ENCODE assay signal across 30 mouse cellular contexts in genomic region chr16:88886870-88887269, GRCm38 (mm10). TPM values are rescaled to one million over a fixed set of nuclear protein-coding genes. Genes with fewer than 3 reads are reported as not detected.
"Had no signal": no experiment of that assay in that cellular context is flagged by ENCODE, and none has a peak within 500 bp of the region (broad histone marks: within the 10 kb centered on the region; RNA-seq: fewer than 3 reads in every experiment).

No protein-coding gene starts in this region.

- H3K4me3 ChIP-seq: kidney, embryonic 15.5 days; limb, embryonic 12.5 days; limb, embryonic 15.5 days; lung, embryonic 15.5 days; megakaryocyte, embryonic 14.5 days; midbrain, embryonic 10.5 days; midbrain, embryonic 13.5 days; myocyte; neural tube, embryonic 13.5 days had no signal

- DNase-seq: kidney, postnatal 10 days; kidney, postnatal 36 days; left cerebral cortex, postnatal 4 days; liver, postnatal 0 days; lung, postnatal 10 days; lung, postnatal 36 days; right cerebral cortex, adult 18-20 months; right cerebral cortex, postnatal 14 days; right cerebral cortex, postnatal 4 days; thymus, adult 2 months; thymus, postnatal 14 days; thymus, postnatal 4 days had no signal

- ATAC-seq: liver, postnatal 0 days; midbrain, embryonic 13.5 days; midbrain, embryonic 16.5 days had no signal

- H3K27me3 ChIP-seq: kidney, embryonic 15.5 days; limb, embryonic 12.5 days; limb, embryonic 15.5 days; lung, embryonic 15.5 days; megakaryocyte, embryonic 14.5 days; midbrain, embryonic 13.5 days; neural tube, embryonic 13.5 days had no signal

- H3K4me1 ChIP-seq: kidney, embryonic 15.5 days; limb, embryonic 12.5 days; limb, embryonic 15.5 days; lung, embryonic 15.5 days; megakaryocyte, embryonic 14.5 days; midbrain, embryonic 10.5 days; midbrain, embryonic 13.5 days; neural tube, embryonic 13.5 days had no signal

- H3K9ac ChIP-seq: kidney, embryonic 15.5 days; limb, embryonic 12.5 days; limb, embryonic 15.5 days; liver, embryonic 14.5 days; liver, postnatal 0 days; lung, embryonic 15.5 days; midbrain, embryonic 13.5 days; neural tube, embryonic 13.5 days had no signal

- H3K36me3 ChIP-seq: kidney, embryonic 15.5 days; limb, embryonic 12.5 days; limb, embryonic 15.5 days; lung, embryonic 15.5 days; midbrain, embryonic 10.5 days; midbrain, embryonic 13.5 days; neural tube, embryonic 13.5 days had no signal

- H3K4me2 ChIP-seq: kidney, embryonic 15.5 days; limb, embryonic 12.5 days; limb, embryonic 15.5 days; liver, embryonic 11.5 days; lung, embryonic 15.5 days; midbrain, embryonic 13.5 days; neural tube, embryonic 13.5 days had no signal

- H3K27ac ChIP-seq: kidney, embryonic 15.5 days; limb, embryonic 12.5 days; limb, embryonic 15.5 days; liver, embryonic 14.5 days; lung, embryonic 15.5 days; midbrain, embryonic 10.5 days; midbrain, embryonic 13.5 days; neural tube, embryonic 13.5 days; stomach, postnatal 0 days had no signal

- H3K9me3 ChIP-seq: kidney, embryonic 15.5 days; limb, embryonic 12.5 days; limb, embryonic 15.5 days; lung, embryonic 15.5 days; midbrain, embryonic 10.5 days; midbrain, embryonic 13.5 days; neural tube, embryonic 13.5 days had no signal

RNA-seq across cellular contexts. Expression of gene Krtap19-4, which starts 2.0 kb away (rescaled TPM):
- total RNA-seq: layer of hippocampus, postnatal 14 days; left cerebral cortex, adult 8-10 months; left cerebral cortex, postnatal 14 days; left cerebral cortex, postnatal 4 days; monocyte, adult 5-6 weeks had no signal
- polyA plus RNA-seq: kidney, embryonic 15.5 days; limb, embryonic 12.5 days; limb, embryonic 15.5 days; liver, embryonic 11.5 days; liver, embryonic 14.5 days; liver, postnatal 0 days; lung, embryonic 15.5 days; midbrain, embryonic 10.5 days; midbrain, embryonic 13.5 days; midbrain, embryonic 16.5 days; myocyte; neural tube, embryonic 13.5 days; stomach, embryonic 14.5 days; stomach, postnatal 0 days; thymus, adult 2 months had no signal

RNA-seq across cellular contexts. Expression of gene Krtap19-3, which starts 9.0 kb away (rescaled TPM):
- total RNA-seq: layer of hippocampus, postnatal 14 days; left cerebral cortex, adult 8-10 months; left cerebral cortex, postnatal 14 days; left cerebral cortex, postnatal 4 days; monocyte, adult 5-6 weeks had no signal
- polyA plus RNA-seq: kidney, embryonic 15.5 days; limb, embryonic 12.5 days; limb, embryonic 15.5 days; liver, embryonic 11.5 days; liver, embryonic 14.5 days; liver, postnatal 0 days; lung, embryonic 15.5 days; midbrain, embryonic 10.5 days; midbrain, embryonic 13.5 days; midbrain, embryonic 16.5 days; myocyte; neural tube, embryonic 13.5 days; stomach, embryonic 14.5 days; stomach, postnatal 0 days; thymus, adult 2 months had no signal

RNA-seq across cellular contexts. Expression of gene Krtap19-5, which starts 9.4 kb away (rescaled TPM):
- total RNA-seq: layer of hippocampus, postnatal 14 days; left cerebral cortex, adult 8-10 months; left cerebral cortex, postnatal 14 days; left cerebral cortex, postnatal 4 days; monocyte, adult 5-6 weeks had no signal
- polyA plus RNA-seq: kidney, embryonic 15.5 days; limb, embryonic 12.5 days; limb, embryonic 15.5 days; liver, embryonic 11.5 days; liver, embryonic 14.5 days; liver, postnatal 0 days; lung, embryonic 15.5 days; midbrain, embryonic 10.5 days; midbrain, embryonic 13.5 days; midbrain, embryonic 16.5 days; myocyte; neural tube, embryonic 13.5 days; stomach, embryonic 14.5 days; stomach, postnatal 0 days; thymus, adult 2 months had no signal

RNA-seq across cellular contexts. Expression of gene Krtap19-2, which starts 12.8 kb away (rescaled TPM):
- total RNA-seq: layer of hippocampus, postnatal 14 days; left cerebral cortex, adult 8-10 months; left cerebral cortex, postnatal 14 days; left cerebral cortex, postnatal 4 days; monocyte, adult 5-6 weeks had no signal
- polyA plus RNA-seq: kidney, embryonic 15.5 days; limb, embryonic 12.5 days; limb, embryonic 15.5 days; liver, embryonic 11.5 days; liver, embryonic 14.5 days; liver, postnatal 0 days; lung, embryonic 15.5 days; midbrain, embryonic 10.5 days; midbrain, embryonic 13.5 days; midbrain, embryonic 16.5 days; myocyte; neural tube, embryonic 13.5 days; stomach, embryonic 14.5 days; stomach, postnatal 0 days; thymus, adult 2 months had no signal

RNA-seq across cellular contexts. Expression of gene Krtap19-1, which starts 17.7 kb away (rescaled TPM):
- total RNA-seq: layer of hippocampus, postnatal 14 days; left cerebral cortex, adult 8-10 months; left cerebral cortex, postnatal 14 days; left cerebral cortex, postnatal 4 days; monocyte, adult 5-6 weeks had no signal
- polyA plus RNA-seq: kidney, embryonic 15.5 days; limb, embryonic 12.5 days; limb, embryonic 15.5 days; liver, embryonic 11.5 days; liver, embryonic 14.5 days; liver, postnatal 0 days; lung, embryonic 15.5 days; midbrain, embryonic 10.5 days; midbrain, embryonic 13.5 days; midbrain, embryonic 16.5 days; myocyte; neural tube, embryonic 13.5 days; stomach, embryonic 14.5 days; stomach, postnatal 0 days; thymus, adult 2 months had no signal
